Mouse (Mus musculus) midbrain, embryonic 12.5 days (tissue): ENCODE results near the gene Gpatch8. TPM values are rescaled to one million over a fixed set of nuclear protein-coding genes. Genes with fewer than 3 reads are reported as not detected.

Experiments
- ATAC-seq: fragments of 200-750 bp; cut with Nextera tagmentation; 2 replicates; pipeline ENCODE4 v1.8.0; 2017; ENCODE audit warnings: low read depth, moderate TSS enrichment, moderate library complexity; ENCODE audit not compliant: low FRiP score
- H3K27ac ChIP-seq: fragments of 300-500 bp; sonication (generic); replicated peaks from 2 replicates; pipeline ENCODE4 v1.5.1; 2016; ENCODE audit warnings: mild to moderate bottlenecking
- H3K27me3 ChIP-seq: fragments of 300-500 bp; sonication (generic); 2 replicates; pipeline ENCODE4 v1.6.1; 2016; ENCODE audit warnings: mild to moderate bottlenecking
- H3K36me3 ChIP-seq: fragments of 300-500 bp; sonication (generic); 2 replicates; pipeline ENCODE4 v1.6.1; 2016
- H3K4me1 ChIP-seq: fragments of 300-500 bp; sonication (generic); 2 replicates; pipeline ENCODE4 v1.6.1; 2016
- H3K4me2 ChIP-seq: fragments of 300-500 bp; sonication (generic); replicated peaks from 2 replicates; pipeline ENCODE4 v1.6.1; 2016; ENCODE audit warnings: mild to moderate bottlenecking, moderate library complexity
- H3K4me3 ChIP-seq: fragments of 300-500 bp; sonication (generic); 2 replicates; pipeline ENCODE4 v1.5.1; 2016; ENCODE audit warnings: mild to moderate bottlenecking
- H3K9ac ChIP-seq: fragments of 300-500 bp; sonication (generic); replicated peaks from 2 replicates; pipeline ENCODE4 v1.6.1; 2016; ENCODE audit warnings: mild to moderate bottlenecking, moderate library complexity
- H3K9me3 ChIP-seq: fragments of 300-500 bp; sonication (generic); 2 replicates; pipeline ENCODE4 v1.6.1; 2016; ENCODE audit warnings: mild to moderate bottlenecking
- WGBS: fragments of 180-500 bp; shearing (Covaris S2); methylation state at CpG from one replicate; pipeline ENCODE4 v1.1.7; 2016; 5-methylcytosine and 5-hydroxymethylcytosine counted together
- polyA plus RNA-seq: library from polyadenylated mRNA; unstranded; fragments of >200 nt; fragmentation: Nextera tagmentation; extraction: Ambion mirVana; gene quantifications from 2 replicates; pipeline ENCODE4 v1.2.1, GENCODE M21; 2016

The Gpatch8 gene
- polyA plus RNA-seq, 1 experiment from 2014 or later, result 78.5 TPM

DNA sequence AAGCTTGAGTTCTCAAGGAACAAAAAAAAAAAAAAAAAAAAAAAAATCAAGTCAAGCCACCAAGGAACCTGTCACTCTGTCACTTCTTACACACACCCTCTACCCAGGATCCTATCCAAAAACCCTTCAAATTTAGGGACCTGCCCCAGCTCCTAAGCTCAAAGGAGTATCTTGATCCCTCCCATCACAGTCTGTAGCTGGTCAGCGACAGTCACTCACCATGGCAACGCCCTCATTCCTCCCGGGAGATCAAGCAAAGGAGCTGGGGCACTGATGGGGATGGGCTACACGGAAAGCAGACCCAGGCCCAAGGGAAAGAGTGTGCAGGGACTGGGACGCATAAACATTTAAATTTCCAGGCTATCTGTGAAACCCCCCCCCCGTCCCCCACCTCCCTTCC is 111.4 kb downstream of the Gpatch8 start:
- H3K4me1 ChIP-seq, result peaks cover 42% of the 10 kb centered on the region
- no peaks in the 10 kb centered on the region for H3K9me3 ChIP-seq
- H3K27me3 ChIP-seq, result peaks cover 31% of the 10 kb centered on the region
- H3K9ac ChIP-seq, result peak overlapping the region; percentile 99
- peaks cover 39% of the 10 kb centered on the region for H3K36me3 ChIP-seq
- H3K4me3 ChIP-seq, result peak overlapping the region; percentile 92
- H3K27ac ChIP-seq, result 0 out of 2 replicates have a peak overlapping the region, but pooled peaks have one; percentile 97
- 5% methylated on average over 6 of the region's 6 CpGs for WGBS
- ATAC-seq, result no peak
- peak overlapping the region; percentile 86 for H3K4me2 ChIP-seq

GRCm38 (mm10) chr11:102444321-102444720 is 111.9 kb downstream of the Gpatch8 start:
- Histone ChIP-seq H3K4me2 (no peak overlapping the region), H3K27ac (no peak overlapping the region), H3K4me3 (no peak overlapping the region), H3K4me1 (peaks cover 42% of the 10 kb centered on the region), H3K36me3 (peaks cover 43% of the 10 kb centered on the region), H3K9me3 (no peaks in the 10 kb centered on the region), H3K9ac (no peak overlapping the region), H3K27me3 (peaks cover 31% of the 10 kb centered on the region)
- 74% methylated on average over 3 of the region's 3 CpGs for WGBS
- ATAC-seq, result no peak

DNA sequence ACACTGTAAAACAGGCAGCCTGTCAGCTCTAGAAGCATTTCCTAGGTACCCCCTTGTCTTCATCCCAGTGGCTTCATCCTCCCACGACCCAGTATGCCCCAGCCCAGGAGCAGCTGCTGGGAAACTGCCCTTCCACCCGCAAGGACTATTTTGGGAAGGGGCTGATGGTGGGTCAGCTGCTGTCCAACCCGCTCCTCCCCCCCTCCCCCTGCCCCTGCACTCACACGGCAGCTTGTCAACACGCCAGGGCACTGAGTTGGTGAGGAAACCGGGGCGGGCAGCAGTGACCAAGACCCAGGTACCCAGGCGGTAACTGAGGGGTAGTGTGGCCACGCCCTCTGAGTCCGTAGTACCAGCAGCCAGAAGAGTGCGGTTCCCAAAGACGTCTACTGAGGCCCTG is 112.5 kb downstream of the Gpatch8 start:
- Histone ChIP-seq H3K4me2 (no peak overlapping the region), H3K4me1 (peaks cover 45% of the 10 kb centered on the region), H3K4me3 (no peak overlapping the region), H3K27ac (no peak overlapping the region), H3K9me3 (no peaks in the 10 kb centered on the region), H3K9ac (no peak overlapping the region), H3K27me3 (peaks cover 32% of the 10 kb centered on the region), H3K36me3 (peaks cover 49% of the 10 kb centered on the region)
- WGBS, result 73% methylated on average over 12 of the region's 12 CpGs
- ATAC-seq, result no peak

GRCm38 (mm10) chr11:102442089-102442488 is 114.1 kb downstream of the Gpatch8 start:
- no peak overlapping the region for H3K4me2 ChIP-seq

DNA sequence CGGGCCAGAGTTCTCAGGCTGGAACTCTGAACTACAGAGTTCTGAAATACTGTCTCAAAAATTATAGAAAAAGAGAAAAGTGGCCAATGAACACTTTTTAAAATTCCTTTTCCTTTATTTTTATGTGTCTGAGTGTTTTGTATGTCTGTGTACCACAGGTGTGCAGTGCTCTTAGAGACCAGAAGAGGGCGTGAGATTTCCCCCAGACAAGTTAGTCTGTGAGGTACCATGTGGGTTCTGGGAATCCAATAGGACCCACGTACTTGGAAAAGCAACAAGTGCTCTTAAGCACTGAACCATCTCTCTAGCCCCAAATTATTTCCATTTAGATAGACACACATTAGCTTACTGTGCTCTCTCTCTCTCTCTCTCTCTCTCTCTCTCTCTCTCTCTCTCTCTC is 114.8 kb downstream of the Gpatch8 start:
- Histone ChIP-seq H3K36me3 (peaks cover 69% of the 10 kb centered on the region), H3K9ac (no peak overlapping the region), H3K4me3 (no peak overlapping the region), H3K27ac (no peak overlapping the region), H3K4me2 (no peak overlapping the region), H3K27me3 (peaks cover 29% of the 10 kb centered on the region), H3K4me1 (peaks cover 54% of the 10 kb centered on the region), H3K9me3 (no peaks in the 10 kb centered on the region)
- no peak for ATAC-seq
- WGBS, result 79% methylated on average over 3 of the region's 3 CpGs

More at GRCm38 (mm10) chr11:102442089-102442488, 114.1 kb downstream of the Gpatch8 start:
- peaks cover 53% of the 10 kb centered on the region for H3K4me1 ChIP-seq
- 89% methylated on average over 6 of the region's 6 CpGs for WGBS
- no peak overlapping the region for H3K27ac ChIP-seq
- H3K4me3 ChIP-seq, result no peak overlapping the region
- H3K9me3 ChIP-seq, result no peaks in the 10 kb centered on the region
- H3K9ac ChIP-seq, result no peak overlapping the region
- peaks cover 29% of the 10 kb centered on the region for H3K27me3 ChIP-seq
- peaks cover 64% of the 10 kb centered on the region for H3K36me3 ChIP-seq
- ATAC-seq, result no peak

DNA sequence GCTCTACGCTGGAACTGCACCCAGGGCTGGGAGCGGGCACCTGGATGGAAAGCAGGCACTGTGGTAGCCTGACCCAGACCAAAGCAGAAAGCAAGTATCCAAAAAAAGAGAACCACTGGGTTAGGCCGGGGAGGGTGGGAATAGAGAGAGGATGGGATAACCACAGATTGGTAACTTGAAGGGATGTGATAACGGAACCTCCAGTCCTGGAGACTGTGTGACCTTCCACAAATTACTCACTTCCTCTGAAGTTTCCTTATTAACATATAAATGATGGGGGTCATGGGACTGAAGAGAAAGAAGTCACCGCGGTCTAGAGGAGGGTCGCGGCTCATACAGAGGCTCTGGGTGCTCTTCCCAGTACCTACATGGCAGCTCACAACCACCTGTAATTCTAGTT is 115.9 kb downstream of the Gpatch8 start:
- no peaks in the 10 kb centered on the region for H3K9me3 ChIP-seq
- H3K4me3 ChIP-seq, result no peak overlapping the region
- peaks cover 42% of the 10 kb centered on the region for H3K4me1 ChIP-seq
- WGBS, result 91% methylated on average over 8 of the region's 8 CpGs
- ATAC-seq, result no peak
- peaks cover 29% of the 10 kb centered on the region for H3K27me3 ChIP-seq
- H3K9ac ChIP-seq, result no peak overlapping the region
- H3K27ac ChIP-seq, result no peak overlapping the region
- H3K36me3 ChIP-seq, result peaks cover 81% of the 10 kb centered on the region
- no peak overlapping the region for H3K4me2 ChIP-seq

DNA sequence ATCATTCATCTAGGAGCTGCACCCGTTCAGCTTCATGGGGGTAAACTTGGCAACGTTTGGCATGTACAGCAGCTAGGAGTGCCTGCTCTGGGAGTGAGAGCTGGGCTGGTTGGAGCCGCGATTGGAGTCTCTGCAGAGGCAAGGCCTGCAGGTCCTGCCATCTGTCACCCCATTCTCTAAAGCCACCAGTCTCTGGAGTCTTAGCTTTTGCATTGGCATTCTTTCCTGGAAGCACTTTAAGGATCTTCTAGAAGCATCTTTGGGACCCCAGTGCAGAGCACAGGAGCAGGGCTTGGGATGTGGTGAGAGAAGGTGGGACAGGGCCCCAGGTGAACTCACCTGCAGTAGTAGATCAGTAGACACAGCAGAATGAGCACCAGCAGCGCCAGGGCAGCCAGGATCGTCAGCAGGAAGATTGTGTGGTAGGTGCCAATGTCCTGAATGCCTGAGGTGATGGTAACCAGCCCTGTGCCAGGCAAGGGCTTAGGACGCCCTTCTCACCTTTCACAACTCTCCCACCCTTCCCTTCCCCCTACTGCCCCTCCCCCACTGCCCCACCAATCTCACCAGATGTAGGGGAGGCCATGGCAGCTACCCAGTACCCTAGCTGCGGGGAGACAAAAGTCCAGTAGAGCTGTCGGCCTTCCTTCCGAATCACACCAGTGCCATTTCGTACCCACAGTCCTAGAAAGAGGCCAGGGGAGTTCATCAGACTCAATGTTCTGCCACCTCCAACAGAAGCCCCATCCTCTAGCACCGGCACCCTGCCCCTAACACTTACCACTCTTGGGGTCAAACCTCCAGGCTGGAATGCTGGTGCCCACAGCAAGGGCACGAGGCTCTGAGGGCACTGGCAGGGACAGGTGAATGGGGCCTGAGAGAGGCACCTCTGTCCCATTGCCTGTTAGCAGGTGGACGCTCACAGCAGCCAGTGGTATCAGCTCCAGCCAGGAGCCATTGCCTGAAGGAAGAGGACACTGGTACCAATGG is 116.8 kb downstream of the Gpatch8 start:
- peaks cover 29% of the 10 kb centered on the region for H3K27me3 ChIP-seq
- H3K27ac ChIP-seq, result no peak overlapping the region
- H3K36me3 ChIP-seq, result peaks cover 88% of the 10 kb centered on the region
- ATAC-seq, result no peak
- no peak overlapping the region for H3K9ac ChIP-seq
- H3K9me3 ChIP-seq, result no peaks in the 10 kb centered on the region
- H3K4me3 ChIP-seq, result no peak overlapping the region
- no peak overlapping the region for H3K4me2 ChIP-seq
- WGBS, result 80% methylated on average over 14 of the region's 14 CpGs
- peaks cover 33% of the 10 kb centered on the region for H3K4me1 ChIP-seq

DNA sequence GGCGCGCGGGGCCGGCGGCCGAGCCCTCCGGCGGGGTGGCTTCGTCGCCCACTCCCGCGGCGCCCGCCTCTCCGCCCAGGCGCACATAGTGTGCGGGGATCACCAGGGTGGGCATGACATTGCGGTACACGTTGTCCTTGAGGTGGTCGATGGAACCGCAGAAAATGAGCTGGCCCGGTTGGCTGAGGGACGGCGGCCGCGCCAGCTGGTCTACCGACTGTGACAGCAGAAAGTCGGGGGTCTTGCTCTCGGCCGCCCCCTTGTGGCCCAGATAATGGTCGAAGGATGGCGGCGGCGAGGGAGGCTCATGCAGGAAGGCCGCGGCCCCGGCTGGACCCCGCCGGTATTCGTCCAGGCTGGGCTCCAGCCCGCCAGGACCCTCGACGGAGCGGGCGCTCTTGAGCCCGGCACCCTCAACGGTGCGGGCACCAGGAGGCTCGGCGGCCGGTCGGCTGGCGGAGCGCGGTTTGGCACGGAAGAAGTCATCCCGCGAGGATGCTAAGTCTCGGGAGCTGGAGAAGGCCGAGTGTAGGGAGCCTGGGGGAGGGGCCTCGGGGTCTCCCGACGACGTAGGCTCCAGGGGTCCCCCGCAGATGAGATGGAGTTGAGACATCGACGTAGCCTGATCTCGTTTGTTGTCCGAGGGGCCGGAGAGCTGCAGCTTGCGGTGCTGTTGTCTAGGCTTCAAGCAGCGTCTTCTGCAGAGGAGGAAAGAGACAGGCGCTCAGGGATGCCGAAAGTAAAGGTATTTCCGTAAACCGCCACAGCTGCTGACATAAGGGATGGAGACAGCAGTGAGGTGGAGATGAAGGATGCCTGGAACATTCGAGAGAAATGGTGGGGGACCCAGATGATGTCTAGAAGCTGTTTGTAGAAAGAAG is 117.7 kb downstream of the Gpatch8 start:
- H3K36me3 ChIP-seq, result peaks cover 84% of the 10 kb centered on the region
- no peaks in the 10 kb centered on the region for H3K9me3 ChIP-seq
- peak; percentile 45 for ATAC-seq
- WGBS, result 8% methylated on average over 74 of the region's 77 CpGs
- peak overlapping the region; percentile 44; the same call in 1 of the 2 replicates for H3K27ac ChIP-seq
- H3K4me3 ChIP-seq, result peak overlapping the region; percentile 35
- peak overlapping the region; percentile 57 for H3K4me2 ChIP-seq
- peaks cover 30% of the 10 kb centered on the region for H3K27me3 ChIP-seq
- peak overlapping the region; percentile 39; the same call in 1 of the 2 replicates for H3K9ac ChIP-seq
- peaks cover 24% of the 10 kb centered on the region for H3K4me1 ChIP-seq

DNA sequence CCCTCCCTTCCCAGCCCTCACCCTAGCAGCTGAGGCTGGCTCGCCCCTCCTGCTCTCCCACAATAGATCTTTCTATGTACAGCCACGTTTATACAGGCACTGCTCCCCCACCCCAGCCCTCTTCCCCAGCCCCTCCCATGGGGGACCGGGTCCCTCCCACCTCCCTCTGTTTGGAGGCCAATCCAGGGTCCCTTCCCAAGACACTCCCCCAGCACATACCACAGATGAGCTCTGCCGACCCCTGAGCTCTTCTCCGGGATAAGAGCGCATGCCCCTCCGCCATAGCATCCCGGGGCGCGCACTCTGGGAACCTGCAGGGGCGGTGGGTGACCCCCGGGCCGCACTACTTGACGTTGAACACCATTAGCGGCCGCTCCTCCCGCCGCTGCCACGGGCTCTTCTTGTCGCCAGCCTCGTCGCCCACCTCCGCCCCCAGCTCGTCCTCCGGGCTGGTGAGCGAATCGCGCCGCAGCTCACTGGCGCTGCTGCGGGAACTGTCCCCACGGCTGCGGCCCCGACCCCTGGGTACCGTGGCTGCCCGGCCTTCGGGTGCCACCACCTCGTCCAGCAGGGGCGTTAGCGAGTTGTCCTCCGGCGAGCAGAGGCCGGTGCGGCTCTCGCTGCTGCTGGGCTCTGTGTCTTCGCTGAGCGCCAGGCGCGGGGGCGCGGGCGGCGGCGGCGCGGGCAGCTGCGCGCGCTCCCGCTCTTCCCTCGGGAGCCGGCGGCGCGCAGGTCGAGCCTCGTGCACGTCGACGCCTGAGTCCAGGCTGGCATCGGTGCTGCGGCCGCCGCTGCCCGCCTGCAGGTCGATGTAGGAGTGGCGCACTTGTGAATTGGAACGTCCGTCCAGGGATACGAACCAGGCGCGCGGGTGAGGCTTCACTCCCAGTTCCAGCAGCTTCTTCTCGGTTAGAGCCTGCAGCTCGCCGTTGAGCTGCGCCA is 118.8 kb downstream of the Gpatch8 start:
- peak; percentile 31 for ATAC-seq
- WGBS, result 3% methylated on average over 86 of the region's 87 CpGs
- Histone ChIP-seq H3K4me2 (peak overlapping the region; percentile 57), H3K27me3 (peaks cover 40% of the 10 kb centered on the region), H3K9ac (peak overlapping the region; percentile 39), H3K9me3 (no peaks in the 10 kb centered on the region), H3K36me3 (peaks cover 80% of the 10 kb centered on the region), H3K4me1 (peaks cover 23% of the 10 kb centered on the region), H3K4me3 (peak overlapping the region; percentile 35), H3K27ac (peak overlapping the region; percentile 54)

DNA sequence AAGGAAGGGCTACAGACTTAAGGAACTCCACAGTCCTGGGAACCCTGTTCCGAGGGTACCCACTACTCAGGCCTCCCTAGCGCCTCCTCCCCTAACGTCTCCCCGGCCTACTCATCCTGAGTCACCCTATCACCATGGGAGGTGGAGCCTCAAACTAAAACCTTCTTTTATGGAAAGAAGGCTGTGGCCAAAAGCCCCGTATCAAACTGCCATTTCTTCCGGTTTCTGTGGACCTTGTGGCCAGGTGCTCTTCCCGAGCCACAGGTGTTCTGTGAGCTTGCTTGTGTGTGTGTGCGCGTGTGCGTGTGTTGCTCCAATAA is 119.8 kb downstream of the Gpatch8 start:
- H3K4me3 ChIP-seq, result no peak overlapping the region
- H3K36me3 ChIP-seq, result peaks cover 70% of the 10 kb centered on the region
- H3K27ac ChIP-seq, result no peak overlapping the region
- 88% methylated on average over 10 of the region's 10 CpGs for WGBS
- peaks cover 40% of the 10 kb centered on the region for H3K27me3 ChIP-seq
- no peak for ATAC-seq
- peaks cover 23% of the 10 kb centered on the region for H3K4me1 ChIP-seq
- H3K9ac ChIP-seq, result no peak overlapping the region
- H3K4me2 ChIP-seq, result no peak overlapping the region
- H3K9me3 ChIP-seq, result no peaks in the 10 kb centered on the region
